Mouse (Mus musculus) layer of hippocampus, adult 2 months (tissue): Measurements from ENCODE around the gene Kpnb1. TPM values are rescaled to one million over a fixed set of nuclear protein-coding genes. Genes with fewer than 3 reads are reported as not detected.
A peak's percentile ranks its signal among the peaks of the same experiment; 100 is the strongest.

Experiments
- DNase-seq, 2 experiments: peaks; one replicate each; pipeline ENCODE4 v3.0.0; 2022; ENCODE audit warnings: low spot score in 2 of 2
- H3K27ac ChIP-seq: fragments of 200-600 bp; 2 replicates; pipeline ENCODE4 v1.8.1; 2022
- H3K4me3 ChIP-seq: fragments of 200-600 bp; 2 replicates; pipeline ENCODE4 v1.8.1; 2022; ENCODE audit warnings: mild to moderate bottlenecking
- CTCF ChIP-seq: fragments of 200-600 bp; conservative IDR thresholded peaks from 2 replicates; pipeline ENCODE4 v1.8.1; 2022; ENCODE audit warnings: antibody characterized with exemption, mild to moderate bottlenecking, moderate library complexity
- microRNA-seq, 2 experiments: library from miRNA; unstranded; fragments of <30 nt; microRNA quantifications; one replicate each; pipeline ENCODE4 v1.2.0; 2021
- total RNA-seq, 2 experiments: library from RNA; stranded (reverse); gene quantifications; 2 replicates each; pipeline ENCODE4 v1.2.3; 2021

Kpnb1 gene
- total RNA-seq, 2 experiments from 2014 or later: 128 to 133 TPM

DNA sequence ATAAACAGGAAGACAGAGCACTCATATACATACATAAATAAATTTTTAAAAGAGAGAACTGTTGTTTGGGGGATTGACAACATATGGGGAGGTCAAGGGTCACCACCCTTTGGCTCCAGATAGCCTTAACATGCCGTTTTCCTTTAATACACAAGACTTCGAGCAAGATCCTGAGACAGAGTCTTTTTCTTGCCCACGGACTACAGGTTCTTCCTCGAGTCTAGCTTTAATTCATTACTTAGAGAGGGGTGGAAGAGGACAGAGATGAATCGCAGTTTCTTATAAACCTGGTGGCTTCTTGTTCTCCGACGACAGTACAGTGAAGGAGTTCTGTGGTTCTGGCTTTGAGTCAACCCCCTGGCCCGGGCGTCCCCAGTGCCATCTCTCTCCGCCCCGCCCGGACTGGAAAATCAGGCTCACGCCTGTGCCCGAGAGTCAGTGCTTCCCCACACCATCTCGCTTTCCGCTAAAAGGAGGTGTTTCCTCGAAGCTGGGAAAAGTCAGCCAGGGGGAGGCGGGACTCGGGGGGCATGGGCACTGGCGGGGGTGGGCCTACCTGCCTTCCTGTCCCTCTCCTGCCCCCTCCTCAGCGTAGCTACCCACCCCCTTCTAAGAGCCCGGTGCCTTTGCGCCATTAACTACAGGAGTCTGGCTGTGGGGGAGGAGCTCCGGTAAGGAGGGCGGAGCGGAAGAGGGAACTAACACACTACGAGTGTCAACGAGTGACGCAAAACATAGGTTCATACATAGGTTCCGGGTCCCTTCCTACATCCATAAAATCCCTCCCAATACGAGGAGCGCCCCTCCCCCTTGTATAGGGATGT lies 60.8 kb downstream of the Kpnb1 start:
- no peak overlapping the region for H3K27ac ChIP-seq
- peak overlapping the region; percentile 54 for H3K4me3 ChIP-seq
- TF ChIP-seq CTCF: no peak
- no peak for DNase-seq

DNA sequence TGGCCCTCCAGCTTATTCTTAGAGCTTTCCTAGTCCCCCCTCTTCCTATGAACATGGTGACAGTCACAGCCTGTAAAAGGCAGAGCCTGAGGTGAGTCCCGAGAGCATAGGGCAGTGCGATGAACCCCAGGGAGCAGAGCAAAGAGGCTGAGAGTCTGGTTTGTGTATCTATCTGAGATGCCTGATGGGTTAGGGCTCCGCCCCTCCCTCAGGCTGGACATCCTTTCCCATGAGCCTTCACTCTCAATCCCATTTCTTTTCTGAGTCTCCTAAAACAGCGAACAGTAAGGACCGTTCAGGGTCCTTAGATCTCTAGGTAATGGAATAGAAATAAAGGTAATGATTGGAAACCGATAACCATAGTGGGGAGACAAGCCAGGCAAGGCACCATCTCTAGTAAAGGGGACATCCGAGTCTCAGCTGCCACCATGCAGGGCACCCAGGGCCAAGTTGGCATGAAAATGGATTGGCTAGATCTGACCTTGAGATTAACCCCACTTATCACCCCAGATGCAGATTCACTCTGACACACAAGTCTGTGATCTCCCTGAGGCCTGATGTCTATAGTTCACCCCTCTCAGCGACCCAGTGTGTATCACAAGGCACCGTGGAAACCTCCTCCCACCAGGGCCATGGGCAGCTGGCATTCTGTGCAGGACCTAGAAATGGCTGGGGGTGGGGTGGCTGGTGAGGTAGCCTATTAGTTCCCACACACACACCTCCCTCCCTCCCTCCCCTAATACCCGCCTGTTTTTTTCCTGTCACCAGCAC lies 63.2 kb downstream of the Kpnb1 start:
- DNase-seq: no peak
- H3K27ac ChIP-seq: no peak overlapping the region
- TF ChIP-seq CTCF: no peak
- no peak overlapping the region for H3K4me3 ChIP-seq

GRCm38 (mm10) chr11:97123282-97123890 lies 64.3 kb downstream of the Kpnb1 start:
- DNase-seq: no peak
- Histone ChIP-seq H3K4me3 (no peak overlapping the region), H3K27ac (no peak overlapping the region)
- peak; percentile 55 for TF ChIP-seq CTCF

- DNase-seq: no peak
- no peak overlapping the region for H3K27ac ChIP-seq
- no peak for TF ChIP-seq CTCF
- H3K4me3 ChIP-seq: no peak overlapping the region
These were observed 67.0 kb downstream of the Kpnb1 start for GRCm38 (mm10) chr11:97120641-97121040.

- no peak for TF ChIP-seq CTCF
- H3K27ac ChIP-seq: no peak overlapping the region
- no peak overlapping the region for H3K4me3 ChIP-seq
- DNase-seq: no peak
These were observed 67.5 kb downstream of the Kpnb1 start for GRCm38 (mm10) chr11:97120221-97120620.

DNA sequence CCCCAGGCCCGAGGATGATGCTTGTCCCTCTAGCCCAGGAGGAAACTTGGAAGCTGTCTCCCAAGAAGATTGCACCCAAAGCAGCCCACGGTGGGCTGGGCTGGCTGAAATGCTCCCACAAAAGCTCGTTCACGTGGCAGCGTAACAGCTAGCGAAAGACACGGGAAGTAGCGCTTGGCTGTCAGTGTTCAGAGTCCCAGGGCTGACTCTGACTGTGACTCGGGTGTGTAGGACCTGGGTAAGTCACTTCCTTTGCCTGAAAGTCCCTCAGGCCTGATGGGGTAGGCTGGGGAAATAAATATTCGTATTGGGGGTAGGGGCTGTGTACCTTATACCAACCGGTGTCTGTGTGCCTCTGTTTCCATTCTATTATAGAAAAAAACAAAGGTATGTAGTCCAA lies 71.9 kb downstream of the Kpnb1 start:
- no peak for TF ChIP-seq CTCF
- no peak overlapping the region for H3K4me3 ChIP-seq
- no peak overlapping the region for H3K27ac ChIP-seq
- no peak for DNase-seq

- no peak within 1 kb of the TSS for H3K27ac ChIP-seq
These were observed 72.7 kb downstream of the Kpnb1 start, which contains the start of gene Tbx21 for GRCm38 (mm10) chr11:97114671-97115601. TSS of gene Tbx21 (minus strand) at chr11:97115331.

DNA sequence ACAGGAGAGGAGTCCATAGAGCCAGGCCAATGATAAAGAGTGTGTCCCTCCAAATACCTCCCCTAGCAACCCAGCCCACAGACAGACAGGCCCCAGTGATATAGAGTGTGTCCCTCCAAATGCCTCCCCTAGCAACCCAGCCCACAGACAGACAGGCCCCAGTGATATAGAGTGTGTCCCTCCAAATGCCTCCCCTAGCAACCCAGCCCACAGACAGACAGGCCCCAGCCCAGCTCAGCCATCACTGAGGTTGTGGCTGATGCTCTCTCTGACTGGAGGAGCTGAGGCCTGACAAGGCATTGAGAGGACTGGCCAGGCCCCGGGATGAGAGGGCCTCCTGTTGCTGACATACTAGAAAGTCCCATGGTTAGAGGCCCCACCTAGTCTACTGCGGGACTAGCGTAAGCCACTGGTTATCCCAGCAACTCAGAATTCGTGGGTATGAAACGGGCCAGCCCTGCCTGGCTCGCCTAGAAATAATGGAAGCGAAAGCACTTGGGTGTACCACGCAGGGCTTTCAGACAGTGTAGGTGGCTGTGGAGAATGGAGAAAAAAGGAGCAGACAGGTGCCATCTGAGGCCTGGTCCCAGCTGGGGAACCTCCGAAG lies 75.1 kb downstream of the Kpnb1 start:
- no peak for TF ChIP-seq CTCF
- no peak for DNase-seq
- H3K4me3 ChIP-seq: no peak overlapping the region
- no peak overlapping the region for H3K27ac ChIP-seq

More at GRCm38 (mm10) chr11:97114671-97115601, 72.7 kb downstream of the Kpnb1 start, which contains the start of gene Tbx21:
- no peak for DNase-seq
- TF ChIP-seq CTCF: no peak
- H3K4me3 ChIP-seq: peak within 1 kb of the TSS; percentile 45

Small RNA genes lying within 50 kb of the gene (microRNA-seq; reads per million reads assigned to microRNA genes)
- 1.1 to 1.3 reads per million in 2 experiments for gene Mir7235

Other genes with a start within 250 kb of the Kpnb1 start
- 10 to 100 TPM; 36.7 to 36.8 TPM for gene Pnpo, start 243.9 kb downstream of the Kpnb1 start, total RNA-seq
- 10 to 100 TPM; 15.9 to 17.2 TPM for gene Sp2, start 204.9 kb downstream of the Kpnb1 start, total RNA-seq
- gene Sp6, start 174.5 kb downstream of the Kpnb1 start, total RNA-seq: 1 to 10 TPM in 1 of 2 experiments, under 1 TPM in 1; 0.79 to 1.2 TPM
- 1 to 10 TPM; 4.9 to 5.5 TPM for gene Scrn2, start 157.9 kb downstream of the Kpnb1 start, total RNA-seq
- 1 to 10 TPM; 1.1 to 1.2 TPM for gene Lrrc46, start 146.5 kb downstream of the Kpnb1 start, total RNA-seq
- 10 to 100 TPM; 74.0 to 81.6 TPM for gene Mrpl10, start 146.3 kb downstream of the Kpnb1 start, total RNA-seq
- gene Osbpl7, start 137.3 kb downstream of the Kpnb1 start, total RNA-seq: 10 to 100 TPM; 15.7 to 19.0 TPM
- gene Tbx21, start 72.5 kb downstream of the Kpnb1 start, total RNA-seq: under 1 TPM; 0.17 to 0.23 TPM
- gene Tbkbp1, start 36.4 kb downstream of the Kpnb1 start, total RNA-seq: 10 to 100 TPM; 91.8 to 96.9 TPM
- gene Npepps, start 92.8 kb upstream of the Kpnb1 start, total RNA-seq: 100 to 1,000 TPM; 142 to 151 TPM
- gene Mrpl45, start 127.8 kb upstream of the Kpnb1 start, total RNA-seq: 10 to 100 TPM; 24.9 to 30.3 TPM
- under 1 TPM; 0.20 to 0.33 TPM for gene Gpr179, start 164.2 kb upstream of the Kpnb1 start, total RNA-seq
- 10 to 100 TPM; 79.5 to 79.7 TPM for gene Socs7, start 174.7 kb upstream of the Kpnb1 start, total RNA-seq
- gene Arhgap23, start 227.7 kb upstream of the Kpnb1 start, total RNA-seq: 10 to 100 TPM; 66.0 to 74.1 TPM